Mouse (Mus musculus) heart, adult 2 months (tissue): ENCODE measurements around the gene Rplp0. TPM values are rescaled to one million over a fixed set of nuclear protein-coding genes. Genes with fewer than 3 reads are reported as not detected.

Source experiments
- DNase-seq, 2 experiments: peaks; one replicate each; pipeline ENCODE4 v3.0.0; 2021
- H3K27ac ChIP-seq: fragments of 200-600 bp; 2 replicates; pipeline ENCODE4 v1.8.1; 2022
- H3K27me3 ChIP-seq: fragments of 200-500 bp; 2 replicates; pipeline ENCODE4 v1.6.1; 2012; ENCODE audit warnings: mild to moderate bottlenecking, low read length, inconsistent platforms, mixed read lengths; ENCODE audit not compliant: control insufficient read depth, insufficient read depth
- H3K36me3 ChIP-seq: fragments of 200-500 bp; 2 replicates; pipeline ENCODE4 v1.6.1; 2012; ENCODE audit warnings: low read length, inconsistent platforms; ENCODE audit not compliant: control insufficient read depth, insufficient read depth
- H3K4me1 ChIP-seq: fragments of 200-500 bp; 2 replicates; pipeline ENCODE4 v1.6.1; 2011; ENCODE audit warnings: low read length; ENCODE audit not compliant: control insufficient read depth, insufficient read depth
- H3K4me3 ChIP-seq: fragments of 200-600 bp; 2 replicates; pipeline ENCODE4 v1.8.1; 2022
- H3K79me2 ChIP-seq: fragments of 200-500 bp; replicated peaks from 2 replicates; pipeline ENCODE4 v1.6.1; 2012; ENCODE audit warnings: mild to moderate bottlenecking, inconsistent platforms, low read length, moderate library complexity, mixed read lengths; ENCODE audit not compliant: control insufficient read depth, insufficient read depth
- H3K9ac ChIP-seq: fragments of 200-500 bp; 2 replicates; pipeline ENCODE4 v1.6.1; 2012; ENCODE audit warnings: low read depth, mild to moderate bottlenecking, control low read depth, inconsistent platforms, low read length, mixed read lengths
- CTCF ChIP-seq: fragments of 200-600 bp; IDR thresholded peaks from 2 replicates; pipeline ENCODE4 v1.8.1; 2022; ENCODE audit warnings: antibody characterized with exemption, mild to moderate bottlenecking, moderate library complexity
- EP300 ChIP-seq: fragments of 200-500 bp; IDR thresholded peaks from 2 replicates; pipeline ENCODE4 v1.6.1; 2011; ENCODE audit warnings: low read depth, low read length, control low read depth; ENCODE audit not compliant: insufficient read depth
- POLR2A ChIP-seq: fragments of 200-500 bp; IDR thresholded peaks from 2 replicates; pipeline ENCODE4 v1.6.1; 2011; ENCODE audit warnings: mild to moderate bottlenecking, low read depth, low read length, control low read depth; ENCODE audit not compliant: insufficient read depth
- WGBS: fragments of 180-500 bp; shearing (Covaris S2); methylation state at CpG from one replicate; pipeline ENCODE4 v1.1.7; 2018; 5-methylcytosine and 5-hydroxymethylcytosine counted together
- intact Hi-C: fragments of 180-260 bp; cut with DNase I; formaldehyde crosslinking; loops from one replicate; pipeline ENCODE4 v1.15.1; 2025
- polyA plus RNA-seq: library from polyadenylated mRNA; depleted of rRNA; stranded (reverse); fragments of >200 nt; gene quantifications from 2 replicates; pipeline ENCODE4 v1.2.3, GENCODE M21; 2012
- total RNA-seq, 2 experiments: library from RNA; stranded (reverse); gene quantifications; 2 replicates each; pipeline ENCODE4 v1.2.3; 2021

Gene Rplp0
- total and polyA plus RNA-seq, 3 experiments: 587 to 1,274 (median 705) TPM

DNA sequence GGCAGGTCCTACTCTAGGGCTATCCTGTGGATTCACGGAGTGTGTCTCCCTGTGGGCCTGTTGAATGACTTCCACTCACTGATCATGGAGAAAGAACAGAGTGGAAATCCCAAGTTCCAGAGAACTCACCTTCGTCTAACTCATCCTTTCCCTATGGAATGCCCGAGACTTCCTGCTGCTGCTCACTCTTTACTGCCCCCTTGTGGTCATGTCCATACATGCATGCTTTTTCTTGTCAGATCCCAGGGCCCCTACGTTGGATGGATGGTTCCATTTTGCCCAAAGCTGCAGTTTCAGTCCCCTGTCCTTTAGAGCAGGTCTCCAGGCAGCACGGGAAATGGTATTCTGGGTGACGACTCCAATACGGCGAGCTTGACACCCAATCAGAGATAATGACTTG, 3.0 kb upstream of the Rplp0 start:
- peak; percentile 63 to 67 for DNase-seq
- Histone ChIP-seq H3K27me3 (no peaks in the 10 kb centered on the region), H3K4me1 (no peaks in the 10 kb centered on the region; the same call in 1 of the 2 replicates), H3K27ac (no peak overlapping the region), H3K9ac (no peak overlapping the region), H3K4me3 (no peak overlapping the region), H3K36me3 (peaks cover 6% of the 10 kb centered on the region; the same call in 1 of the 2 replicates), H3K79me2 (no peaks in the 10 kb centered on the region; the same call in 1 of the 2 replicates)
- TF ChIP-seq CTCF (peak; percentile 98), EP300 (peak; percentile 74; the same call in 1 of the 2 replicates), POLR2A (no peak)
- intact Hi-C loops: loop anchor here (1.0 to 10.0 kb wide), 3 partner anchors 15 to 211 kb away; partner anchors contain the start of genes Cox6a1, Gatc and Triap1
- WGBS: 7% methylated on average over 8 of the region's 8 CpGs

DNA sequence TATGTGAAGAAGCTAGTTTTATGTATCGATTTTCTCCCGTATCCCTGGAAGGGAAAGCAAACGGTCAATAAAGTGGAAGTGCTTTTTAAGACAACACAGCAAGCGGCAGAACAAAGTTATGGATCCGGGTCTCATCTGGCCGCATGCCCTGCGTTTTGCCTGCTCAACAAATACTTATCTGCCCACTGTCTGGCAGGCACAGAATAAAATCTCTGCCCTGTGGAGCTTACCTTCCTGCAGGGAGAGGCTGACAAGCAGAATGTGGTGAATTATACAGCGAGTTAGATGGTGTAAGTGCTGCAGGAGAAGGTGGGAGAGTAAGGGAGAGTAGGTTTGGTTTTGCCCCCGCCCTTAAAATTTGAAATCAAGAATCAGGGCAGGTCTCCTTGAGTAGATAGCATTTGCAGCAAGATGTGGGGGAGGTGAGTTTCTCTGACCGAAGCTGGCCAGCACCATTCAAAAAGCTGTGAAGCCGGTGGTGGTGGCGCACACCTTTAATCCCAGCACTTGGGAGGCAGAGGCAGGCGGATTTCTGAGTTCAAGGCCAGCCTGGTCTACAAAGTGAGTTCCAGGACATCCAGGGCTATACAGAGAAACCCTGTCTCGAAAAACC, 979 bp upstream of the Rplp0 start:
- no peaks in the 10 kb centered on the region; the same call in 1 of the 2 replicates for H3K4me1 ChIP-seq
- peaks cover 8% of the 10 kb centered on the region; the same call in 1 of the 2 replicates for H3K36me3 ChIP-seq
- H3K9ac ChIP-seq: no peak overlapping the region
- H3K27me3 ChIP-seq: no peaks in the 10 kb centered on the region
- H3K27ac ChIP-seq: no peak overlapping the region
- no peak for DNase-seq
- H3K4me3 ChIP-seq: no peak overlapping the region
- TF ChIP-seq CTCF (no peak), EP300 (no peak)
- intact Hi-C loops: loop anchor here (10.0 kb wide), 1 partner anchor 213 kb away; the partner anchor contains the start of genes Cox6a1, Gatc and Triap1
- 86% methylated on average over 14 of the region's 14 CpGs for WGBS
- H3K79me2 ChIP-seq: no peaks in the 10 kb centered on the region; the same call in 1 of the 2 replicates

DNA sequence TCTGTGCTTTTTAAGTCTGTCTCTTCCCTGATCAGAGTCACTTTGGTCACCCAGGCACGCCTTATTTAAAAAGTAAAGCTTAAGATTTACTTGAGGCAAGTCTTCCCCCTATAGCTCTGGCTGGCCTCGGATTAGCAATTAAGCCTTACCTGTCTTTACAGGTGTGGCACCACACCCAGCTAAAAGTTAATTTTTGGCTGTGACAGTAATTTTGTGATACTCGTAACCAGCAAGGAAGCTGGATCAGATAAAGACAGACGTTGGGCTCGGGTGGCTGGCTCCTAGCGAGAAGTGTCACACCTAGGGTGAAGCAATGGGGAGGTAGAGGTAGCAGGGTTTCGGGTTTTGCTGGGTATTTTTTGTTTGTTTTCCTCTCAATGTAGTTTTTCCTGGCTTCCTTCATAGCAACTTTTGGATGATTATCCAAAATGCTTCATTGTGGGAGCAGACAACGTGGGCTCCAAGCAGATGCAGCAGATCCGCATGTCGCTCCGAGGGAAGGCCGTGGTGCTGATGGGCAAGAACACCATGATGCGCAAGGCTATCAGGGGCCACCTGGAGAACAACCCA, 1.2 kb downstream of the Rplp0 start:
- H3K9ac ChIP-seq: no peak overlapping the region
- H3K4me1 ChIP-seq: peaks cover 2% of the 10 kb centered on the region
- DNase-seq: no peak
- H3K27me3 ChIP-seq: no peaks in the 10 kb centered on the region
- H3K36me3 ChIP-seq: peaks cover 9% of the 10 kb centered on the region; the same call in 1 of the 2 replicates
- intact Hi-C loops: no loop called here
- H3K4me3 ChIP-seq: peak overlapping the region; percentile 79
- H3K79me2 ChIP-seq: peaks cover 3% of the 10 kb centered on the region
- TF ChIP-seq POLR2A (no peak), CTCF (no peak), EP300 (no peak)
- WGBS: 43% methylated on average over 13 of the region's 13 CpGs
- no peak overlapping the region for H3K27ac ChIP-seq

DNA sequence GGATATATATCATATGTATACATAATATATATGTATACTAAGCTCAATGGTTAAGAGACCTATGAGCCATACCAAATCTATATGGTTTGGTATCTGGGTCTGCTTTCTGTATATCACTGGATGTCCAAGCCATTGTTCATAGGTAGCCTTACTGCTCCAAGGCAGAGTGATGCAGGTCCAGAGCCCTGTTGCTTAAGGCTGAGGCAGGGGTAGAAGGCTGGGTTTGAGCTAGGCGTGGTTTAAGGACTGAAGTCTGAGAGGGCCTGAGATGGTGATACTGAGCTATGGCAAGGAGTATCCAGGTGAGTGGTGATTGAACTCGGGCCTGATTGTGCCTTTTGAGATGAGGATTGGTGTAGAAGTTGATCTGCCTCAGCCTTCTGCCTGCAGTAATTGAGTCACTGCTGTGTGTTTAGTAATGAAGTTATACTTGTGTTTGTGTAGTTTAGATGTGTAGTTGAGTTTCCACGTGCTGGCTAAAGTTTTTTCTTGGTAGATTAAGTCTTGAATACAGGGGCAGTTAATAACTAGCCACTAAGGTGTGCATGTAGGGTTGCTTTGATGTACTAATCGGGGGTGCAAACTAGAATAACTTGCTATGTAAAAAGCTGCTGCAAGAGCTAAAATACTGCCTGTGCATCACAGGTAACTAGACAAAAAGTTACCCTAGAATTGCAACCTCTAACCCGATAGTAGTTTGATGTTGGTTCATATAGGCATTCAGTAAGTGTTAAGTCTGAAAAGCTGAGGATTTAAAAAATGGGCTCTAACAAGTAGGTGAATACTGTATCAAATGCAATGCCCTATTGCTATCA, 4.7 kb downstream of the Rplp0 start:
- no peak for DNase-seq
- intact Hi-C loops: no loop called here
- Histone ChIP-seq H3K27ac (no peak overlapping the region), H3K36me3 (peaks cover 9% of the 10 kb centered on the region; the same call in 1 of the 2 replicates), H3K79me2 (peaks cover 4% of the 10 kb centered on the region), H3K4me1 (peaks cover 5% of the 10 kb centered on the region), H3K9ac (no peak overlapping the region), H3K4me3 (no peak overlapping the region; the same call in 1 of the 2 replicates), H3K27me3 (no peaks in the 10 kb centered on the region)
- WGBS: 59% methylated on average over 5 of the region's 5 CpGs
- TF ChIP-seq POLR2A: no peak
- TF ChIP-seq CTCF: no peak
- TF ChIP-seq EP300: no peak

DNA sequence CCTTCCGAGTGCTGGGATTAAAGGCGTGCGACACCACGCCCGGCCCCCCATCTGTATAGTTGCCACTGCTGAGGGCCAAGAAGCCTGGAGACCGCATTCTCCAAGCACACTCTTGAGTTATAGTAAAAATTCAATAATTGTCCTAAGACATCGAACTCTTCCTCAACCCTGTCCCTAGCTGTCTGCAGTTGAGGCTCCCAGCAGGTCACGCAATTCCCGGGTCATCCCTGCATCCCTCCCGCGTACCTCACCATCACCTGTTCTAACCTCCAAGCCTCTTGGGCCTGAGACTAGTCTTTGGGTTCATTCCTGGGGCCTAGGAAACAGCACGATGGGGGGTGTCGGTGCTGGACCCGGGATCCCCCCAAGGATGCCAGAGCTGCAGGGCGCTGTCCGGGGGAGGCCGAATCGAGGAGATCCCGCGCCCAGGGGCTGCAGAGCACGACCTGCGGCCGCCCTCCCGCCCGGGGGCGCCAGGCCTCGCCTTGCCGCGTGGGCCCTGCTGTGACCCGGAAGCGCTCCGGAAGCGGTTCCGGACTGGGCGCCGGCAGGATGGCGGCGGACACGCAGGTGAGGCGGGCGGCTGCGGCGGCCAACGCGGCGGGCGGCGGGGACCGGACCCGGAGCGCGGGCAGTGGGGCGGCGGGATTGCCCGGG, 5.6 kb downstream of the Rplp0 start, which contains the start of gene Gcn1l1:
Gcn1l1 (plus strand) TSS at position 518 of the 657 bp plus-strand sequence.
- WGBS: 5% methylated on average over 55 of the region's 55 CpGs
- Histone ChIP-seq H3K79me2 (peaks cover 4% of the 10 kb centered on the region), H3K4me3 (peak within 1 kb of the TSS; percentile 75), H3K36me3 (peaks cover 9% of the 10 kb centered on the region; the same call in 1 of the 2 replicates), H3K27me3 (no peaks in the 10 kb centered on the region), H3K27ac (peak within 1 kb of the TSS; percentile 66), H3K4me1 (peaks cover 5% of the 10 kb centered on the region), H3K9ac (peak within 1 kb of the TSS; percentile 94)
- intact Hi-C loops: loop anchor here (5.0 kb wide), 1 partner anchor 67 kb away; the partner anchor contains the start of gene Rab35
- TF ChIP-seq EP300 (no peak), POLR2A (peak; percentile 43; the same call in 1 of the 2 replicates), CTCF (peak; percentile 69)
- DNase-seq: peak; percentile 88
